Mouse (Mus musculus) megakaryocyte, embryonic 14.5 days (primary cell): ENCODE results near the gene Nr0b1. TPM values are rescaled to one million over a fixed set of nuclear protein-coding genes. Genes with fewer than 3 reads are reported as not detected.

Experiments
- H3K27me3 ChIP-seq: replicated peaks from 2 replicates; pipeline ENCODE3; 2012; ENCODE audit warnings: inconsistent platforms
- H3K36me3 ChIP-seq: replicated peaks from 2 replicates; pipeline ENCODE3; 2012; ENCODE audit warnings: low read length, inconsistent platforms, mixed read lengths
- H3K4me1 ChIP-seq: 2 replicates; pipeline ENCODE4 v1.6.1; 2012; ENCODE audit warnings: inconsistent platforms
- H3K4me3 ChIP-seq: replicated peaks from 2 replicates; pipeline ENCODE3; 2012; ENCODE audit warnings: moderate library complexity, mild to moderate bottlenecking, inconsistent platforms
- H3K9me3 ChIP-seq: 2 replicates; pipeline ENCODE4 v1.6.1; 2012; ENCODE audit warnings: inconsistent platforms
- FLI1 ChIP-seq: IDR thresholded peaks from 2 replicates; pipeline ENCODE4 v1.6.1; 2012; ENCODE audit warnings: low read length, inconsistent platforms, mixed read lengths
- GATA1 ChIP-seq: IDR thresholded peaks from 3 replicates; pipeline ENCODE4 v1.6.1; 2012; ENCODE audit warnings: mixed read lengths, low read length, inconsistent platforms, borderline replicate concordance
- polyA plus RNA-seq: library from polyadenylated mRNA; stranded (reverse); fragments of >175 nt; gene quantifications from 2 replicates; pipeline ENCODE4 v1.2.3, GENCODE M21; 2012; ENCODE audit warnings: low replicate concordance; ENCODE audit not compliant: insufficient read depth

The Nr0b1 gene
- polyA plus RNA-seq: not detected in 2 replicates

DNA sequence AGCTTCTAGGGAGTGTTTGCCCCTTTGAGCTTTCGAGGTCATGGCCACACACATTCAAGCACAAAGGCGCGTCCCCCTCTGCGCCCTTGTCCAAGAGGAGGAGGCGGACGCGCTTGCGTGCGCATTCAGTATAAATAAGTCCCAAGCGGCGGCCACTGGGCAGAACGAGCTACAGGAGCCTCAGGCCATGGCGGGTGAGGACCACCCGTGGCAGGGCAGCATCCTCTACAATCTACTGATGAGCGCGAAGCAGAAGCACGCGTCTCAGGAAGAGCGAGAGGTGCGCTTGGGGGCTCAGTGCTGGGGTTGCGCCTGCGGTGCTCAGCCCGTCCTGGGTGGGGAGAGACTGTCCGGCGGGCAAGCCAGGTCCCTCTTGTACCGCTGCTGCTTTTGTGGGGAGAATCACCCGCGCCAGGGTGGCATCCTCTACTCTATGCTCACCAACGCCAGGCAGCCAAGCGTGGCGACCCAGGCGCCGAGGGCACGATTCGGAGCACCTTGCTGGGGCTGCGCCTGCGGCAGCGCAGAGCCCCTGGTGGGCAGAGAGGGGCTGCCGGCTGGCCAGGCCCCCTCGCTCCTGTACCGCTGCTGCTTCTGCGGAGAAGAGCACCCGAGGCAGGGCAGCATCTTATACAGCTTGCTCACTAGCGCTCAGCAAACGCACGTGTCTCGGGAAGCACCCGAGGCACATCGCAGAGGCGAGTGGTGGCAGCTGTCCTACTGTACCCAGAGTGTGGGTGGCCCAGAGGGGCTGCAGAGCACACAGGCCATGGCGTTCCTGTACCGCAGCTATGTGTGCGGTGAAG is at the start of gene Nr0b1:
Gene Nr0b1 (plus strand): TSS at position 151 of the 806 bp plus-strand sequence.
- peaks cover 14% of the 10 kb centered on the region for H3K9me3 ChIP-seq
- no peak within 1 kb of the TSS for H3K4me3 ChIP-seq
- peaks cover 17% of the 10 kb centered on the region for H3K27me3 ChIP-seq
- TF ChIP-seq GATA1 (no peak), FLI1 (no peak)
- H3K36me3 ChIP-seq: no peaks in the 10 kb centered on the region
- H3K4me1 ChIP-seq: no peaks in the 10 kb centered on the region

DNA sequence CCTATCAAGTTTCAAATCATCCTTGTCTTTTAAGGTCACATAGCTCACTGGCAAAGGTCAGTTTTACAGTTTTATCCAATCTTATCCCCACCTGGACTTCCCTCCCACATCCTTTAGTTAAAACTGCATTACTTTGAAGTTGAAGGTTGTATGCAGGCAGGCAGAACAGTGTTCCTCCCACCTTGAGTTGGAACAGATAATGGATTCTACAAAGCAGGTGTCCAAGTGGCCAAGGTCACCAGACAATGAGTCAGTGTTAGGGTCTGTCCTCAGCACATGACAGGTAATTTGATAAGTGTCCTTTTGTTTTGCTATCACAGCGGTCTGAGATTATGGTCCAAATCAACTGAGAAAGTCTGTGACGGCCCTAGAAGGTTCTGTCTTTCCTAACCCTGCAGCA is 4.3 kb upstream of the Nr0b1 start:
- no peaks in the 10 kb centered on the region for H3K36me3 ChIP-seq
- peaks cover 10% of the 10 kb centered on the region for H3K9me3 ChIP-seq
- H3K27me3 ChIP-seq: peaks cover 10% of the 10 kb centered on the region
- TF ChIP-seq GATA1: no peak
- TF ChIP-seq FLI1: no peak
- H3K4me3 ChIP-seq: no peak overlapping the region
- no peaks in the 10 kb centered on the region for H3K4me1 ChIP-seq

DNA sequence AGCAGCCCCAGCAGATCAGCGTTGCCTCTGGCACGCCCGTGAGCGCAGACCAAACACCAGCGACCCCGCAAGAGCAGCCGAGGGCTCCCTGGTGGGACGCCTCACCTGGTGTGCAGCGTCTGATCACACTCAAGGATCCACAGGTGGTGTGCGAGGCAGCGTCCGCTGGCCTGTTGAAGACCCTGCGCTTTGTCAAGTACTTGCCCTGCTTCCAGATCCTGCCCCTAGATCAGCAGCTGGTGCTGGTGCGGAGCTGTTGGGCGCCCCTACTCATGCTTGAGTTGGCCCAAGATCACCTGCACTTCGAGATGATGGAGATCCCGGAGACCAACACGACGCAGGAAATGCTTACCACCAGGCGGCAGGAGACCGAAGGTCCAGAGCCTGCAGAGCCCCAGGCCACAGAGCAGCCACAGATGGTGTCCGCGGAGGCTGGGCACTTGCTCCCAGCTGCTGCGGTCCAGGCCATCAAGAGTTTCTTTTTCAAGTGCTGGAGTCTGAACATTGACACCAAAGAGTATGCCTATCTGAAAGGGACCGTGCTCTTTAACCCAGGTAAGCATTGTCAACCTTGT is 943 bp downstream of the Nr0b1 start:
- Histone ChIP-seq H3K36me3 (no peaks in the 10 kb centered on the region), H3K9me3 (peaks cover 14% of the 10 kb centered on the region), H3K27me3 (peaks cover 17% of the 10 kb centered on the region), H3K4me1 (no peaks in the 10 kb centered on the region), H3K4me3 (no peak overlapping the region)
- no peak for TF ChIP-seq FLI1
- TF ChIP-seq GATA1: no peak

- Histone ChIP-seq H3K36me3 (no peaks in the 10 kb centered on the region), H3K27me3 (peaks cover 17% of the 10 kb centered on the region), H3K9me3 (peaks cover 14% of the 10 kb centered on the region), H3K4me1 (no peaks in the 10 kb centered on the region), H3K4me3 (no peak overlapping the region)
- TF ChIP-seq GATA1 (no peak), FLI1 (no peak)
Observed at GRCm38 (mm10) chrX:86193386-86193785, 1.8 kb downstream of the Nr0b1 start.

DNA sequence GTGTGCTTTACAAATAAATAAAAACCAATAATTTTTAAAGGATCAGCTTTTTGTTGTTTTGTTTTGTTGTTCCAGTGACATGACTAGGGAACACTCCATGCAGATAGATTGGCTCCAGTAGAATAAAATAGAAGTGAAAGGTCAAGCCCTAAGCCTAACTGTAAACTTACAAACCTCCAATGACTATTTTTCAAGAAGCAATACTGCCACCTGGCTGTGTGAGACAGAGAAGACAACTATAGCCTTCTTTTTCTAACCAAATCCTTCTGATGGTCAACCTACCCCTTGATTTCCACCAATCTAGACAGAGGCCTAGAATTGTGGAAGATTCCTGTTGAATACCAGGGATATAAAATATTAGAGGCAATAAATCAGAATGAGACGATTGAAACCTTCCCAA is 45.7 kb downstream of the Nr0b1 start:
- Histone ChIP-seq H3K4me1 (no peaks in the 10 kb centered on the region), H3K27me3 (no peaks in the 10 kb centered on the region), H3K9me3 (no peaks in the 10 kb centered on the region), H3K36me3 (no peaks in the 10 kb centered on the region), H3K4me3 (no peak overlapping the region)
- TF ChIP-seq FLI1 (no peak), GATA1 (no peak)

Other genes with a start within 250 kb of the Nr0b1 start
- not detected in 2 replicates for gene Samt3, start 147.6 kb upstream of the Nr0b1 start, polyA plus RNA-seq
- not detected in 2 replicates for gene Mageb4, start 113.3 kb downstream of the Nr0b1 start, polyA plus RNA-seq